Mouse (Mus musculus) small intestine, adult 2 months (tissue): ENCODE results near the gene Plekhh1. TPM values are rescaled to one million over a fixed set of nuclear protein-coding genes. Genes with fewer than 3 reads are reported as not detected.

Experiments used
- H3K27ac ChIP-seq: fragments of 200-500 bp; 2 replicates; pipeline ENCODE4 v1.5.1; 2012; ENCODE audit warnings: low read depth, low read length, control low read depth, inconsistent platforms; ENCODE audit not compliant: insufficient read depth
- H3K27me3 ChIP-seq: fragments of 200-500 bp; 2 replicates; pipeline ENCODE4 v1.6.1; 2012; ENCODE audit warnings: mild to moderate bottlenecking, moderate library complexity, low read length, inconsistent platforms; ENCODE audit not compliant: control insufficient read depth, insufficient read depth
- H3K36me3 ChIP-seq: fragments of 200-500 bp; 2 replicates; pipeline ENCODE4 v1.6.1; 2012; ENCODE audit warnings: mild to moderate bottlenecking, low read length, control low read depth, inconsistent platforms; ENCODE audit not compliant: control insufficient read depth, insufficient read depth
- H3K4me1 ChIP-seq: fragments of 200-500 bp; 2 replicates; pipeline ENCODE4 v1.6.1; 2012; ENCODE audit warnings: low read length, inconsistent platforms, mixed read lengths; ENCODE audit not compliant: control insufficient read depth, insufficient read depth, insufficient read length
- H3K4me3 ChIP-seq: fragments of 200-500 bp; 2 replicates; pipeline ENCODE4 v1.5.1; 2012; ENCODE audit warnings: low read depth, mild to moderate bottlenecking, control low read depth, inconsistent platforms, low read length, moderate library complexity
- CTCF ChIP-seq: fragments of 200-500 bp; IDR thresholded peaks from 2 replicates; pipeline ENCODE4 v1.5.1; 2012; ENCODE audit warnings: low read depth, mild to moderate bottlenecking, control low read depth, inconsistent platforms, low read length, moderate library complexity, mixed read lengths; ENCODE audit not compliant: insufficient replicate concordance, insufficient read length; ENCODE audit errors: extremely low read depth
- POLR2A ChIP-seq: fragments of 200-500 bp; IDR thresholded peaks from 2 replicates; pipeline ENCODE4 v1.6.1; 2012; ENCODE audit warnings: low read depth, mild to moderate bottlenecking, control low read depth, inconsistent platforms, low read length, moderate library complexity
- WGBS: fragments of 180-500 bp; shearing (Covaris S2); methylation state at CpG from one replicate; pipeline ENCODE4 v1.1.7; 2018; 5-methylcytosine and 5-hydroxymethylcytosine counted together
- polyA plus RNA-seq: library from polyadenylated mRNA; depleted of rRNA; stranded (reverse); fragments of >200 nt; gene quantifications from 2 replicates; pipeline ENCODE4 v1.2.3, GENCODE M21; 2012

Plekhh1 gene
- polyA plus RNA-seq, 1 experiment, result 18.1 TPM

- H3K27ac ChIP-seq, result no peak overlapping the region
- TF ChIP-seq CTCF (no peak), POLR2A (no peak)
Measured at GRCm38 (mm10) chr12:79034331-79034730, 5.4 kb downstream of the Plekhh1 start.

GRCm38 (mm10) chr12:79035349-79035748 lies 6.4 kb downstream of the Plekhh1 start:
- peaks cover 6% of the 10 kb centered on the region; the same call in 1 of the 2 replicates for H3K4me1 ChIP-seq
- no peak overlapping the region for H3K4me3 ChIP-seq
- 30% methylated on average over 3 of the region's 3 CpGs for WGBS
- no peaks in the 10 kb centered on the region for H3K27me3 ChIP-seq
- no peaks in the 10 kb centered on the region for H3K36me3 ChIP-seq
- no peak overlapping the region for H3K27ac ChIP-seq
- no peak for TF ChIP-seq POLR2A
- no peak for TF ChIP-seq CTCF

More at GRCm38 (mm10) chr12:79034331-79034730, 5.4 kb downstream of the Plekhh1 start:
- WGBS, result 98% methylated on average over 2 of the region's 2 CpGs
- no peaks in the 10 kb centered on the region for H3K27me3 ChIP-seq
- H3K4me1 ChIP-seq, result 0 out of 2 replicates have a peak, but pooled peaks cover 2% of the 10 kb centered on the region
- H3K4me3 ChIP-seq, result no peak overlapping the region
- H3K36me3 ChIP-seq, result no peaks in the 10 kb centered on the region

GRCm38 (mm10) chr12:79039708-79040107 lies 10.7 kb downstream of the Plekhh1 start:
- H3K4me3 ChIP-seq, result no peak overlapping the region
- TF ChIP-seq CTCF, result no peak
- TF ChIP-seq POLR2A, result 0 out of 2 replicates have a peak, but pooled peaks have one; percentile 26
- no peaks in the 10 kb centered on the region for H3K27me3 ChIP-seq
- WGBS, result 54% methylated on average over 8 of the region's 8 CpGs
- H3K27ac ChIP-seq, result peak overlapping the region; percentile 91
- H3K4me1 ChIP-seq, result peaks cover 12% of the 10 kb centered on the region; the same call in 1 of the 2 replicates
- H3K36me3 ChIP-seq, result peaks cover 7% of the 10 kb centered on the region

- Histone ChIP-seq H3K27me3 (no peaks in the 10 kb centered on the region), H3K4me1 (peaks cover 12% of the 10 kb centered on the region; the same call in 1 of the 2 replicates), H3K27ac (peak overlapping the region; percentile 91), H3K36me3 (peaks cover 10% of the 10 kb centered on the region), H3K4me3 (peak overlapping the region; percentile 59)
- no peak for TF ChIP-seq CTCF
- no peak; the same call in 1 of the 2 replicates for TF ChIP-seq POLR2A
- WGBS, result 32% methylated on average over 11 of the region's 11 CpGs
Measured at GRCm38 (mm10) chr12:79040201-79040827, 11.4 kb downstream of the Plekhh1 start.

- peaks cover 12% of the 10 kb centered on the region; the same call in 1 of the 2 replicates for H3K4me1 ChIP-seq
- no peaks in the 10 kb centered on the region for H3K27me3 ChIP-seq
- H3K36me3 ChIP-seq, result peaks cover 10% of the 10 kb centered on the region
- H3K4me3 ChIP-seq, result peak overlapping the region; percentile 25
- TF ChIP-seq CTCF (no peak), POLR2A (no peak)
- peak overlapping the region; percentile 91 for H3K27ac ChIP-seq
Measured at GRCm38 (mm10) chr12:79041436-79041835, 12.5 kb downstream of the Plekhh1 start.

GRCm38 (mm10) chr12:79044668-79045067 lies 15.7 kb downstream of the Plekhh1 start:
- no peak overlapping the region for H3K4me3 ChIP-seq
- H3K4me1 ChIP-seq, result peaks cover 18% of the 10 kb centered on the region; the same call in 1 of the 2 replicates
- no peaks in the 10 kb centered on the region for H3K27me3 ChIP-seq
- H3K27ac ChIP-seq, result no peak overlapping the region
- TF ChIP-seq POLR2A (no peak), CTCF (no peak)
- H3K36me3 ChIP-seq, result peaks cover 17% of the 10 kb centered on the region
- WGBS, result 87% methylated on average over 8 of the region's 8 CpGs

- Histone ChIP-seq H3K4me3 (no peak overlapping the region), H3K27me3 (no peaks in the 10 kb centered on the region), H3K4me1 (peaks cover 16% of the 10 kb centered on the region; the same call in 1 of the 2 replicates), H3K27ac (no peak overlapping the region), H3K36me3 (peaks cover 27% of the 10 kb centered on the region)
- TF ChIP-seq POLR2A, result no peak
- TF ChIP-seq CTCF, result no peak
- 57% methylated on average over 6 of the region's 6 CpGs for WGBS
Measured at GRCm38 (mm10) chr12:79046171-79046570, 17.2 kb downstream of the Plekhh1 start.
